Mouse (Mus musculus): ENCODE data around the gene Emilin2. TPM values are rescaled to one million over a fixed set of nuclear protein-coding genes. Genes with fewer than 3 reads are reported as not detected.
A peak's percentile ranks its signal among the peaks of the same experiment; 100 is the strongest.
"Not testable (repeated sequence)": the region's sequence is repeated elsewhere in the genome, so short reads cannot be mapped to it uniquely, and the experiment has no call there.

Gene Emilin2
- polyA plus RNA-seq (2016; fragmentation: Nextera tagmentation; extraction: Ambion mirVana), result 9.5 and 9.6 TPM in 2 replicates

DNA sequence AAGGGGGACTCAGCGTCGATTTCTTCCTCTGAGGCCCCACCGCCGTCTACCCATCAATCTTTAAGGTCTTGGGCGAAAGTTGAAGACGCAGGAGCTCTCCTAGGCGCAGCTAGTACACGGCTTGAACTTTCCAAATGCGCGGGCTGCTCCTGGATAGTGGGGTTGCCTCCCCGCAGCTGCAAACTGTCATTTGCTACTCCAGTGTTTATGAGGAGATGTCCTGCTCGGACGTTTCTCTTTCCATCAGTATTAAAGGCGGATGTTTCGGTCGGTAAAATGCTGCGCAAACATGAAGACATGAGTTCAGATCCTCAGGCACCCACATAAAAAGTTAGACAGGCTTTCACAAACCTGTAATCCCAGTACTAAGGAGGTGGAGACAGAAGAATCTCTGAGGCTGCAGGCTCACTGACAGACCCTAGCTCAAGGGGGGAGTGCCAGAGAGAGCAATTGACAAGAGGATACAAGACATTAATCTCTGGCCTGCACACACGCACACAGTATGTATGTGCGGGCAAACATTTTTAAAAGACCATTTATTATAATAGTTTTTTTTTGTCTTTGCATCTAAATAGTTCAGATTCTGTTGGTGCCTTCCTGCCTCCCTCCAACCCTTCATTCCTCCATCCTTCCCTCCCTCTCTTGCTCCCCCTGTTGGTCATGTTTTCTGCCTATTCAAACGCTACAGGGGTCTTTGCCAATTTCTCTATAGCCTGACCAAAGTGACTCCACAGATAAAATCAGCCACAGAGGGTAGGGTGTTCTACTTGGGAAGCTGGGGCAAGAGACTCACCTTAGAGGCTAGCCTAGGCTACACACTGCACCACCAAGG lies at the start of gene Emilin2:
Gene Emilin2 (minus strand): TSS at position 639 of the 832 bp plus-strand sequence.
- Histone ChIP-seq H3K4me3 (peak within 1 kb of the TSS; percentile 72), H3K27ac (no peak within 1 kb of the TSS), H3K9me3 (replicated peaks) (no peaks in the 10 kb centered on the region), H3K27me3 (peaks cover 15% of the 10 kb centered on the region), H3K4me2 (replicated peaks) (peak within 1 kb of the TSS; percentile 100), H3K36me3 (no peaks in the 10 kb centered on the region), H3K4me1 (peaks cover 16% of the 10 kb centered on the region), H3K9ac (peak within 1 kb of the TSS; percentile 68)
- WGBS, result 7% methylated on average over 20 of the region's 20 CpGs
- no peak for ATAC-seq (ENCODE audit: low FRiP score)

DNA sequence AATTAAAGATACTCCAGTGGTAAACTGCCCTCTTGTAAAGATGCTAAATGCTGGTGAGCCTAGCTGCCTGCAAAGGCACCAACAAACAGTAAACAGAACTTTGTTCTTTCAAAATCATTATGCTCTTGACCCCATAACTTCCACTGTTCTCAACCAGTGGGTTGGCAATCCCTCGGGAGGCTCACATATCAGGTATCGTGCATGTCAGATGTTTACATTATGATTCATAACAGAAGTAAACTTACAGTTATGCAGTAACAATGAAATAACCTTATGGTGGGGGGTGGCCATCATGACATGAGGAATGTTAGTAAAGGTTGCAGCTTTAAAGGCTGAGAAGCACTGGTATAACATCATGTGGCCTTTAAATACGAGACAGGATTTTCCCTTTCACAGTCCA lies 43.7 kb upstream of the Emilin2 start:
- 79% methylated on average over 3 of the region's 3 CpGs for WGBS
- H3K9ac ChIP-seq, result no peak overlapping the region

DNA sequence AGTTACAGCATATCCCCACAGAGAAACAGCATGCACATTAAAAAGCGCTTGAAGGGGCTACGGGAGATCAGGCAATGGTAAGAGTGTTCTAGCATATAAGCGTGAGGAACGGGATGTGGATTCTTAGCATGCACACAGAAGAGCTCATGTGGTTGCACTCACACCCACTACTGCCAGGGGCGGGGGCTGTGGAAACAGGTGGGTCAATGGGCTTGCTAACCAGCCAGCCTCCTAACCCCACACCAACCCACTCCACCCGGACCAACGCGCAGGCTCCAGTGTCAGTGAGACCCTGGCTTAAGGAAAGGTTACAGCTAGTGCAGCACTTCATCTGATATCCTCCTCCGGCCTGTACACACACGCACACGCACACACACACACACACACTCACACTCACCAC lies 42.4 kb upstream of the Emilin2 start:
- no peak for ATAC-seq (ENCODE audit: low FRiP score)
- H3K4me3 ChIP-seq, result no peak overlapping the region
- no peaks in the 10 kb centered on the region for H3K4me1 ChIP-seq
- no peak overlapping the region for H3K27ac ChIP-seq
- H3K4me2 ChIP-seq (replicated peaks), result no peak overlapping the region
- no peaks in the 10 kb centered on the region for H3K9me3 ChIP-seq (replicated peaks)
- H3K36me3 ChIP-seq, result peaks cover 45% of the 10 kb centered on the region
- WGBS, result 97% methylated on average over 11 of the region's 11 CpGs
- H3K27me3 ChIP-seq, result no peaks in the 10 kb centered on the region
- H3K9ac ChIP-seq, result no peak overlapping the region

More for the DNA sequence above, 43.7 kb upstream of the Emilin2 start:
- Histone ChIP-seq H3K4me2 (replicated peaks) (no peak overlapping the region), H3K27me3 (no peaks in the 10 kb centered on the region), H3K36me3 (peaks cover 52% of the 10 kb centered on the region), H3K4me1 (no peaks in the 10 kb centered on the region), H3K27ac (no peak overlapping the region), H3K4me3 (no peak overlapping the region), H3K9me3 (replicated peaks) (no peaks in the 10 kb centered on the region)
- ATAC-seq (ENCODE audit: low FRiP score), result no peak

DNA sequence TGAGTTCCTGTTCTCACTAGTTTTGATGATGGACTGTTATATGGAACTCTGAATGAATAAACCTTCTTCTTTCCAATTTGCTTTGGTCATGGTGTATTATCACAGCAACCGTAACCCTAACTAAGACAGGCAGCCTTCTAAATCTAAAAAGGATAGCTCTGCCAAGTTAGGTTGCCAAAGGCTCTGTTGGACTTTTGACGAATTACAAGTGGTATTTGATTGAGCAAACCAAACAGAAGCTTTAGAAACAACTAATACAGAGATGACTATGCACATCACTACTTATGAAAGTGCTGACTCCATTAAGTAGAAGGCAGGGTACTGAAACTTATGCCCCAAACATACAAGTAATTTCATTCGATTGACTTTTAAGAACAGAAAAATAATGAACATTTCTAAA lies 36.4 kb upstream of the Emilin2 start:
- no peak for ATAC-seq (ENCODE audit: low FRiP score)
- Histone ChIP-seq H3K9ac (no peak overlapping the region), H3K9me3 (replicated peaks) (no peaks in the 10 kb centered on the region), H3K27ac (no peak overlapping the region), H3K4me3 (no peak overlapping the region), H3K27me3 (no peaks in the 10 kb centered on the region), H3K4me1 (no peaks in the 10 kb centered on the region), H3K36me3 (peaks cover 59% of the 10 kb centered on the region), H3K4me2 (replicated peaks) (no peak overlapping the region)
- WGBS, result 89% methylated on average over 3 of the region's 3 CpGs

DNA sequence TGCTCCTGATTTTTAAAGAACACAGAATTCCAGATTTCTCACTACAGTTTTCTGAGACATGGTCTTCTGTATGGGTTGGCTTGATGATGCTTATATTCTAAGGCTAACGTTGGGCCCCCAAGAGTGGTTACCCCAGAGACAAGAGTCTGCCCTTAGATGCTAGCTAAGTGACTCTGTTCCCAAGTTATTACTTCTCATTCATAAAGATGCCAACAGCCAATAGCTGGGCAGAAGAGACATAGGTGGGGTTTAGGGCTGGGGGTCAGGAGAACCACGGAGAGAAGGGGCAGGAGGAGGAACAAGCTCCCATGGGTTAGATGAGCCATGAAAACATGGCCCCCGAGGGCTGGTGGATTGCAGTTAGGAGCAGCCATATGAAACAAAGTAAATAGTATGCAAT lies 30.2 kb upstream of the Emilin2 start:
- no peaks in the 10 kb centered on the region for H3K27me3 ChIP-seq
- WGBS, result 93% methylated on average over 3 of the region's 3 CpGs
- no peak for ATAC-seq (ENCODE audit: low FRiP score)
- no peak overlapping the region for H3K9ac ChIP-seq
- no peak overlapping the region for H3K4me3 ChIP-seq
- H3K9me3 ChIP-seq (replicated peaks), result no peaks in the 10 kb centered on the region
- H3K36me3 ChIP-seq, result peaks cover 24% of the 10 kb centered on the region
- no peak overlapping the region for H3K4me2 ChIP-seq (replicated peaks)
- no peaks in the 10 kb centered on the region for H3K4me1 ChIP-seq
- H3K27ac ChIP-seq, result no peak overlapping the region

DNA sequence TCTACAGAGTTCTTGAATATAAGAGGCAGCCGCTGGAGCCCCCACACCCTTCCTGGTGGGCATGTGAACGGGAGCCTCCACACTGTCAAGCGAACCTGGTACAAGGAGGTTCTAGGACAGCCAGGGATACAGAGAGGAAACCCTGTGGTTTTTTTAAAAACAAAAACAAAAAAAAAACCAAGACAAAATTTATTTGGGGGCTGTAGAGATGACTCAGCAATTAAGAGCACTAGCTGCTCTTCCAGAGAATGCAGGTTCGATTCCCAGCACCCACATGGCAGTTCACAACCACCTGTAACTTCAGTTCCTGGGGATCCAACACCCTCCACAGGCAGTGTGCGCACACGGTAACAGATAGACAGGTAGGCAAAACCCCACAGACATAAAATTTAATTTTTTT lies 26.8 kb upstream of the Emilin2 start:
- Histone ChIP-seq H3K27me3 (no peaks in the 10 kb centered on the region), H3K9me3 (replicated peaks) (no peaks in the 10 kb centered on the region), H3K4me2 (replicated peaks) (no peak overlapping the region), H3K36me3 (peaks cover 11% of the 10 kb centered on the region), H3K27ac (no peak overlapping the region), H3K4me3 (no peak overlapping the region), H3K9ac (no peak overlapping the region), H3K4me1 (no peaks in the 10 kb centered on the region)
- WGBS, result 95% methylated on average over 6 of the region's 6 CpGs
- no peak for ATAC-seq (ENCODE audit: low FRiP score)

DNA sequence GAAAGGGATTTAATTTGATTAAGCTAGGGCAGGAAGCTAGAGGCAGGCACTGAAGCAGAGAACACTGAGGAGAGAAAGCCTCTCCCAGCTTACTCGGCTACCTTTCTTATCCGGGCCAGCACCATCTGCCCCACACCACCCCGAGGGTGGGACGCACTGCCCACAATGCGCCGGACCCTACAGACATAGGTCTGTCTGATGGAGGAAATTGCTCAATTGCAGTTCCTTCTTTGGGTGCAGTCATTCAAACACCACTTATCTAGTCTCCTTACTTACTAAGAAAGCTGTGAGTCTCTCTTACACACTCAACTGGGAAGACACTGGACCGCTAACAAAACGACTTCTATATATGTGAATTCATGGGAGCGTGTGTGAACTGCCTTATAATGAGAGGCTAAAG lies 25.8 kb upstream of the Emilin2 start:
- Histone ChIP-seq H3K27ac (no peak overlapping the region), H3K4me3 (no peak overlapping the region), H3K27me3 (no peaks in the 10 kb centered on the region), H3K9ac (no peak overlapping the region), H3K4me1 (no peaks in the 10 kb centered on the region), H3K36me3 (0 out of 2 replicates have a peak, but pooled peaks cover 3% of the 10 kb centered on the region), H3K4me2 (replicated peaks) (no peak overlapping the region), H3K9me3 (replicated peaks) (no peaks in the 10 kb centered on the region)
- 90% methylated on average over 9 of the region's 9 CpGs for WGBS
- ATAC-seq (ENCODE audit: low FRiP score), result no peak

DNA sequence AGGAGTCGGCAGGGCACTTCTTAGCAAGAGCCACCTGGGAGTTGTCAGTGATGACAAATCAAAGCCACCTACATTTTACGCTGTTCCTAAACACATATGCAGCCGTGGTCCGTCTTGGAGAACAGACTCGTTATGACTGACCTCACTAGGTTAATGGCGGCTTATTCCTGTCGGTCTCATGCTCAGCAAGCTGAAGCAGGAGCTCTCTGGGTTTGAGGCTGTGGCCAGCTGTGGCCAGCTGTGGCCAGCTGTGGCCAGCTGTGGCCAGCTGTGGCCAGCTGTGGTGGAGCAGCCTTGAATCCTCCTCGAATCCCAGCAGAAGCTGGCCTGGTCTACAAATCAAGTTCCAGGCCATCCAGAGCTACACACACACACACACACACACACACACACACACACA lies 24.6 kb upstream of the Emilin2 start:
- H3K27ac ChIP-seq, result no peak overlapping the region
- H3K9me3 ChIP-seq (replicated peaks), result no peaks in the 10 kb centered on the region
- H3K36me3 ChIP-seq, result no peaks in the 10 kb centered on the region
- no peak overlapping the region for H3K4me3 ChIP-seq
- ATAC-seq (ENCODE audit: low FRiP score), result no peak
- 71% methylated on average over 8 of the region's 8 CpGs for WGBS
- H3K4me2 ChIP-seq (replicated peaks), result no peak overlapping the region
- H3K4me1 ChIP-seq, result no peaks in the 10 kb centered on the region
- H3K27me3 ChIP-seq, result no peaks in the 10 kb centered on the region
- H3K9ac ChIP-seq, result no peak overlapping the region

DNA sequence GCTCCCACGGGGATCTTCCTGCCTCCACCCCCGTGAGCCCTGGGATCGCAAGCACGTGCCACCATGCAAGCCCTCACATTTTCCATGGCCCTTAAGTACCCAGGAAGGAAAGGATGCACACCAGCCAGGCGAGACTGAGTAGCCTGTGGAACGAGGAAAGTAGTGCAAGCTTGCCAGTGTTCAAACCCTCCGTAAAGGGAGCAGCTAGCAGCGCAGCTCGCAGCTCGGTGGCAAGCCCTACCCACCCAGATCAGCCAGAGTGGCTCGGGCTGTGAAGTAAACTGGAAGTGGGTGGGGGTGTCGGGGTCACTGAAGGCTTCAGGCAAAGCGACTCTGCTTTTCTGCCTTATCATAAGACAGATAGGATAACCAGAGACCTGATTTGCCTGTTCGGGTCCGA lies 20.5 kb upstream of the Emilin2 start:
- Histone ChIP-seq H3K9me3 (replicated peaks) (no peaks in the 10 kb centered on the region), H3K9ac (no peak overlapping the region), H3K4me2 (replicated peaks) (no peak overlapping the region), H3K4me3 (no peak overlapping the region), H3K4me1 (no peaks in the 10 kb centered on the region), H3K27me3 (no peaks in the 10 kb centered on the region), H3K27ac (no peak overlapping the region), H3K36me3 (no peaks in the 10 kb centered on the region)
- WGBS, result 83% methylated on average over 15 of the region's 15 CpGs
- ATAC-seq (ENCODE audit: low FRiP score), result no peak

DNA sequence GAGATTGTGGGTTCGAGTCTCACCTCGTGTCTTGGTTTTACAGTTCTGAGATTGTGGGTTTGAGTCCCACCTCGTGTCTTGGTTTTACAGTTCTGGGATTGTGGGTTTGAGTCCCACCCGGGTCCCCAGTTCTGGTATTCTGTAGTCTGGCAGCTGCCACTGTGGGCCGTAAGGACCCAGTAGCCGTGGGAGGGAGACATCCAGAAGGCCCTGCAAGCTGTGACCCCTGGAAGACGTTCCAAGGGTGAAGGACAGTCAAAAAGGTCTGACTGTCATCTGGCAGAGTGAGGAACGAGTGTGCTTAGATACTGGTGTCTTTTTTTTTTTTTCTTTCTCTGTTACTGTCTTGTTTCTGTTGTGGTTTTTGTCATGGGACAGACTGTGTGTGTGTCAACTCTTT lies 9.0 kb upstream of the Emilin2 start:
- WGBS, result 88% methylated on average over 8 of the region's 8 CpGs

DNA sequence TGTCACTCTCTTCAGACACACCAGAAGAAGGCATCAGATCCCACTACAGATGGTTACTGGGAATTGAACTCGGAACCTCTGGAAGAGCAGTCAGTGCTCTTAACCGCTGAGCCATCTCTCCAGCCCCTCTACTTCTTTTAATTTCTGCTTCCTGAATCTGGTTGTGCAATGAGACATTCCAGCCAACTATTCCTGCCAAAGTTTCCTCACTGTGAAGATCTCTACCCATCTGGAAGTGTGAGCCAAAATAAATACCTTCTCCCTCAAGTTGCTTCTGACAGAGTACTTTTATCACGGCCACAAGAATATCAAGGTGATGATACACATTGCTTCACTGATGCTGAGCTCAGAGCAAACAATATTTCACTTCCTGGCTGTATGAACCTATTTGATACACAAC lies 7.6 kb upstream of the Emilin2 start:
- WGBS, result 94% methylated on average over 3 of the region's 3 CpGs
- no peak overlapping the region for H3K4me3 ChIP-seq
- no peak overlapping the region for H3K27ac ChIP-seq
- no peak overlapping the region for H3K9ac ChIP-seq
- no peaks in the 10 kb centered on the region for H3K27me3 ChIP-seq
- no peaks in the 10 kb centered on the region for H3K9me3 ChIP-seq (replicated peaks)
- no peak overlapping the region for H3K4me2 ChIP-seq (replicated peaks)
- H3K36me3 ChIP-seq, result no peaks in the 10 kb centered on the region
- no peak for ATAC-seq (ENCODE audit: low FRiP score)
- H3K4me1 ChIP-seq, result no peaks in the 10 kb centered on the region

More for the DNA sequence above, 9.0 kb upstream of the Emilin2 start:
- H3K4me3 ChIP-seq; H3K27me3 ChIP-seq; H3K4me1 ChIP-seq; H3K36me3 ChIP-seq; H3K9me3 ChIP-seq (replicated peaks); H3K27ac ChIP-seq; H3K9ac ChIP-seq; H3K4me2 ChIP-seq (replicated peaks); ATAC-seq (ENCODE audit: low FRiP score): not testable (repeated sequence)

DNA sequence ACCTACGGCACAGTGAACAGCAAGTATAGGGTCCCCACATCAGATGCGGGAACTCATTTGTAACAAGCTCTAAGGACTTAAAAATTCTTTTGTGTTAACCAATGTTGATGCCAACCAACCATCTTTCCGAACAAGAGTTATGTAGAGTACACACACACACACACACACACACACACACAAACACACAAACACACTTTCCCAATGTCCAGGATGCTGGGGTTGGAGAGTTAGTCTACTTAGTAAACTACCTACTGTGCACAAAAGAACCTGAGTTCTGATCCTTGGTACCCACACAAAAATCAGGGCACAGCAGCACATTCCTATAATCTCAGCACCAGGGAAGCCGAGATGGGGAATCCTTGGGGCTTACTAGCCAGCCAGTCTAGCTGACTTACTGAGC lies 5.8 kb upstream of the Emilin2 start:
- Histone ChIP-seq H3K4me3 (no peak overlapping the region), H3K36me3 (no peaks in the 10 kb centered on the region), H3K4me2 (replicated peaks) (no peak overlapping the region), H3K9me3 (replicated peaks) (no peaks in the 10 kb centered on the region), H3K27ac (no peak overlapping the region), H3K4me1 (no peaks in the 10 kb centered on the region), H3K27me3 (no peaks in the 10 kb centered on the region), H3K9ac (no peak overlapping the region)
- ATAC-seq (ENCODE audit: low FRiP score), result no peak
- WGBS, result 95% methylated on average over 4 of the region's 4 CpGs

DNA sequence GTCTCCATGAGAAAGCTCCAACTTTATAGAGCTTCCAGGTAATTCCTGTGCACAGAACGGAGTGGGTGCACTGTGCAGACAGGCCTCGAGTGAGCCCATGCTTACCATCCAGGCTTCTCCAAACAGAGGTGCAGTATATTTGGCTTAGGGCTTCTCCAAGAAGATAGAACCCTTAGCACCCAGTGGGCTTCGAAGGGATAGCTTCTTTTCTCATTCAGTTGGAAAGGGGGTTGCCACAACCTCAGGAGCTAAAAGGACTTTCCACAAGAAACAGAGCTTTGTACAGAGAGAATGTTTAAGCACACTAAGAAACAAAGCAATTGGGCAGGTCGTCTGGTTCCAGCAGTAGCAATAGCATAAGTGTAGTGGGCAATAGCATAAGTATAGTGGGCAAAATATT lies 2.5 kb upstream of the Emilin2 start:
- no peak overlapping the region for H3K27ac ChIP-seq
- H3K36me3 ChIP-seq, result no peaks in the 10 kb centered on the region
- H3K27me3 ChIP-seq, result peaks cover 15% of the 10 kb centered on the region
- no peak overlapping the region for H3K4me2 ChIP-seq (replicated peaks)
- no peak for ATAC-seq (ENCODE audit: low FRiP score)
- WGBS, result 82% methylated on average over 4 of the region's 4 CpGs
- H3K4me3 ChIP-seq, result no peak overlapping the region
- no peak overlapping the region for H3K9ac ChIP-seq
- no peaks in the 10 kb centered on the region for H3K9me3 ChIP-seq (replicated peaks)
- H3K4me1 ChIP-seq, result peaks cover 13% of the 10 kb centered on the region
